Mouse (Mus musculus) limb, embryonic 12.5 days (tissue): ENCODE results near the gene Cyp20a1. TPM values are rescaled to one million over a fixed set of nuclear protein-coding genes. Genes with fewer than 3 reads are reported as not detected.

Experiments used
- ATAC-seq: fragments of 200-750 bp; cut with Nextera tagmentation; 2 replicates; pipeline ENCODE4 v1.8.0; 2017; ENCODE audit warnings: low read depth, moderate TSS enrichment; ENCODE audit not compliant: insufficient number of reproducible peaks, insufficient read depth, low FRiP score, low TSS enrichment
- H3K27ac ChIP-seq: fragments of 300-500 bp; sonication (generic); 2 replicates; pipeline ENCODE4 v1.5.1; 2016; ENCODE audit warnings: mild to moderate bottlenecking, moderate library complexity
- H3K27me3 ChIP-seq: fragments of 300-500 bp; sonication (generic); 2 replicates; pipeline ENCODE4 v1.6.1; 2016; ENCODE audit warnings: mild to moderate bottlenecking, moderate library complexity
- H3K36me3 ChIP-seq: fragments of 300-500 bp; sonication (generic); 2 replicates; pipeline ENCODE4 v1.6.1; 2016; ENCODE audit warnings: mild to moderate bottlenecking, moderate library complexity
- H3K4me1 ChIP-seq: fragments of 300-500 bp; sonication (generic); replicated peaks from 2 replicates; pipeline ENCODE4 v1.6.1; 2016
- H3K4me2 ChIP-seq: fragments of 300-500 bp; sonication (generic); 2 replicates; pipeline ENCODE4 v1.6.1; 2016; ENCODE audit warnings: mild to moderate bottlenecking, moderate library complexity
- H3K4me3 ChIP-seq: fragments of 300-500 bp; sonication (generic); replicated peaks from 2 replicates; pipeline ENCODE4 v1.5.1; 2016; ENCODE audit warnings: mild to moderate bottlenecking
- H3K9ac ChIP-seq: fragments of 300-500 bp; sonication (generic); replicated peaks from 2 replicates; pipeline ENCODE4 v1.6.1; 2016; ENCODE audit warnings: mild to moderate bottlenecking, moderate library complexity
- H3K9me3 ChIP-seq: fragments of 300-500 bp; sonication (generic); 2 replicates; pipeline ENCODE4 v1.6.1; 2016; ENCODE audit warnings: mild to moderate bottlenecking, moderate library complexity
- WGBS: fragments of 180-500 bp; shearing (Covaris S2); methylation state at CpG from one replicate; pipeline ENCODE4 v1.1.7; 2016; 5-methylcytosine and 5-hydroxymethylcytosine counted together
- polyA plus RNA-seq: library from polyadenylated mRNA; unstranded; fragments of >200 nt; fragmentation: Nextera tagmentation; extraction: Ambion mirVana; gene quantifications from 2 replicates; pipeline ENCODE4 v1.2.1, GENCODE M21; 2016

Gene Cyp20a1
- 20.0 and 23.9 TPM in 2 replicates for polyA plus RNA-seq

- Histone ChIP-seq H3K4me3 (peak within 1 kb of the TSS; percentile 63), H3K9ac (peak within 1 kb of the TSS; percentile 74), H3K36me3 (peaks cover 9% of the 10 kb centered on the region), H3K27ac (peak within 1 kb of the TSS; percentile 96), H3K4me1 (no peaks in the 10 kb centered on the region), H3K4me2 (peak within 1 kb of the TSS; percentile 70), H3K27me3 (no peaks in the 10 kb centered on the region), H3K9me3 (no peaks in the 10 kb centered on the region)
- 1% methylated on average over 60 of the region's 60 CpGs for WGBS
- ATAC-seq = peak; percentile 98
Measured at GRCm38 (mm10) chr1:60342808-60343629, at the start of gene Cyp20a1. Cyp20a1 (plus strand) TSS chr1:60343323.

DNA sequence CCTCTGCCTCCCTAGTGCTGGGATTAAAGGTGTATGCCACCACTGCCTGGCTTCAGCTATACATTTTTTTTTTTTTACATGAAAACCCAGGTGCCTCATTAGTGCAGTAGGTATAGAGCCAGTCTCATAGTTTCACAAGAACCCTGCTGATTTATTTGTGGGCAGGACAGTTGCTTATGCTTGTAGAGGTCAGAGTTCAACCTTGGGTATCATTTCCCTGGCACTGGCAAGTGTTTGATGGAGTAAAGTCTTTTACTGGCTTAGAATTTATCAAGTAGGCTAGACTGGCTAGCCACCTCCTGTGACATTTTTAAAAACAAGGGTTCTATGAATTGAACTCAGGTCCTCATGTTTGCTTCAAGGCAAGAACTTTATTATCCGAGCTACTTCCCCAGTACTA lies 49.2 kb upstream of the Cyp20a1 start:
- H3K9me3 ChIP-seq = no peaks in the 10 kb centered on the region
- no peak for ATAC-seq
- H3K27me3 ChIP-seq = no peaks in the 10 kb centered on the region
- no peak overlapping the region for H3K4me3 ChIP-seq
- no peaks in the 10 kb centered on the region for H3K4me1 ChIP-seq
- H3K4me2 ChIP-seq = no peak overlapping the region
- H3K36me3 ChIP-seq = peaks cover 55% of the 10 kb centered on the region
- WGBS = 66% methylated on average over 1 of the region's 1 CpGs
- H3K9ac ChIP-seq = no peak overlapping the region
- no peak overlapping the region for H3K27ac ChIP-seq

DNA sequence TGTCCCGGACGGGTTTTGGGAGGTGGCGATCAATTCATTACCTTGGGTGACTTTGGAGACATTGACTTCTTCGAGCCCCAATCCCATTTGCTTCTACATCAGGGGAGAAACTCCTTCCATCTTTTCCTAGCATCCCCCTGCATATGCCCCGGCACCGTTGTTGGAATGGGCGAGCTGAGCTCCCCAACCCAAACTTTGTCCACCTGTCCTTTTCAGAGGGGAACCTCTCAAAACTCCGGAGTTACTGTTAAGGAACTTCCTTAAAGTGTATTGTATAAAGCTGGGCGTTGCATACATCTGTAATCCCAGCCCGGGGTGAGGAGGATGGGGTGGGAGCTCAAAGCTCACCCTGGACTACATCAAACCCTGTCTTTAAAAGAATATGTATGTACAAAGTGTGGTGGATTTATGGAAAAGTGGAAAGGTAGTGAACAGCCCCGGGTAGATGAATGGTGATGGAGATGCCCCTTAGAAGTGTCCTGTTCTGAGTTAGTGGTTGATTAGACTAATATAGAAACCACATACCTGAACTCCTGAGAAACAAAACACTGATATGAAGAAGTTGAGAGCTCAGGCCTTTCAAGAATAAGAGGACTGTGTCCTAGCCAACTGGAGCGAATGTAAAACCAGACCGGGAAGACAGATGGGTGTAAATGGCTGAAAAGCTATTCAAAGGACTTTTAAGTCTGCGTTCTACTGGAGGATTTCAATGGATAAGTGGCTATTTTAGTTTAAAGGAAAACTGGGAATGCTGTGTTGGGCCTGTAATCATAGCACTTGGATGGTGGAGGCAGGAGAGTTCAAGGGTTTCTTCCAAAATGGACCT lies 720 bp downstream of the Cyp20a1 start:
- H3K36me3 ChIP-seq = peaks cover 5% of the 10 kb centered on the region
- 14% methylated on average over 14 of the region's 14 CpGs for WGBS
- H3K9me3 ChIP-seq = no peaks in the 10 kb centered on the region
- peak overlapping the region; percentile 70 for H3K4me2 ChIP-seq
- ATAC-seq = peak; percentile 21; the same call in 1 of the 2 replicates
- peak overlapping the region; percentile 96 for H3K27ac ChIP-seq
- peak overlapping the region; percentile 74 for H3K9ac ChIP-seq
- peak overlapping the region; percentile 63 for H3K4me3 ChIP-seq
- no peaks in the 10 kb centered on the region for H3K27me3 ChIP-seq
- no peaks in the 10 kb centered on the region for H3K4me1 ChIP-seq

DNA sequence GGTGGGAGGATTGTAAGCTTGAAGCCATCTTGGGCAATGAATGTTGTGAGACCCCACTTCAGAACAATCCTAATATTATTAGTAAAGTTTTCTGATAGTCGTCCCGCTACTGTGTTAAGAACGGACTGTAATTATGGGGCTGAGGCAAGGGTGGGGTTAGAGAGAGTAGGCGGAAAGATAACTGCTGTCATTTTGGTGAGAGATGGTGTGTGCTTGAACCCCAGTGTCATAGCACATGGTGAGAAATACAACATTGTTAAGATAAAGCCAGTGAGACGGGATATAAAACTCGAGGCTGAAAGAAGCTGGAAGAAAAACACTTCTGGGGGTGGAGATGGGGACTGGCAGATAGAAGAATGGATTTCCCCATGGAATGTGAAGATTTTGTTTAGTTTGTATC lies 1.5 kb downstream of the Cyp20a1 start:
- Histone ChIP-seq H3K9me3 (peaks cover 6% of the 10 kb centered on the region; the same call in 1 of the 2 replicates), H3K4me2 (no peak overlapping the region)
- 92% methylated on average over 6 of the region's 6 CpGs for WGBS

GRCm38 (mm10) chr1:60345712-60346111 lies 2.6 kb downstream of the Cyp20a1 start:
- peaks cover 14% of the 10 kb centered on the region; the same call in 1 of the 2 replicates for H3K9me3 ChIP-seq
- H3K4me2 ChIP-seq = no peak overlapping the region
- ATAC-seq = no peak
- WGBS = 64% methylated on average over 2 of the region's 2 CpGs
- no peaks in the 10 kb centered on the region for H3K4me1 ChIP-seq
- H3K27ac ChIP-seq = no peak overlapping the region
- no peaks in the 10 kb centered on the region for H3K27me3 ChIP-seq
- no peaks in the 10 kb centered on the region; the same call in 1 of the 2 replicates for H3K36me3 ChIP-seq
- no peak overlapping the region for H3K4me3 ChIP-seq
- no peak overlapping the region for H3K9ac ChIP-seq

More for the DNA sequence above, 1.5 kb downstream of the Cyp20a1 start:
- H3K27ac ChIP-seq = no peak overlapping the region
- H3K4me1 ChIP-seq = no peaks in the 10 kb centered on the region
- H3K4me3 ChIP-seq = no peak overlapping the region
- no peaks in the 10 kb centered on the region for H3K27me3 ChIP-seq
- H3K36me3 ChIP-seq = no peaks in the 10 kb centered on the region; the same call in 1 of the 2 replicates
- H3K9ac ChIP-seq = no peak overlapping the region
- no peak for ATAC-seq

DNA sequence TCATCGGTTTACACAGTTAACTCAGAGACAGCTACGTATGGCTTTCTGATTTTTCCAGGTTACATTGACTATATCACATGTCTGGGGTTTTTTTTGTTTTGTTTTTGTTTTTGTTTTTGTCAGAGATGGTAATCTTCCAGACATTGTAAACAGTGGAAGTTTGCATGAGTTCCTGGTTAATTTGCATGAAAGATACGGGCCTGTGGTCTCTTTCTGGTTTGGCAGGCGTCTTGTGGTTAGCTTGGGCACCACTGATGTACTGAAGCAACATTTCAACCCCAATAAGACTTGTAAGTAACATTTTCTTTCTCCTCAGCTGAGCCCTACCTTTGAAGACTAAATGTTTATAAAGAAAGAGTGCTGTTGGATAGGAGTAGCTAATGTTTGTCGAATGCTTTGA lies 9.7 kb downstream of the Cyp20a1 start:
- 92% methylated on average over 5 of the region's 5 CpGs for WGBS
- Histone ChIP-seq H3K9ac (no peak overlapping the region), H3K36me3 (peaks cover 28% of the 10 kb centered on the region), H3K27ac (no peak overlapping the region), H3K9me3 (peaks cover 14% of the 10 kb centered on the region; the same call in 1 of the 2 replicates), H3K4me3 (no peak overlapping the region), H3K4me2 (no peak overlapping the region), H3K27me3 (no peaks in the 10 kb centered on the region), H3K4me1 (no peaks in the 10 kb centered on the region)
- ATAC-seq = no peak

- H3K27ac ChIP-seq = no peak overlapping the region
- no peak for ATAC-seq
Measured at GRCm38 (mm10) chr1:60361626-60362025, 18.5 kb downstream of the Cyp20a1 start.

GRCm38 (mm10) chr1:60376556-60376955 lies 33.4 kb downstream of the Cyp20a1 start:
- peaks cover 42% of the 10 kb centered on the region for H3K36me3 ChIP-seq
- H3K4me2 ChIP-seq = no peak overlapping the region
- no peak for ATAC-seq
- no peak overlapping the region for H3K27ac ChIP-seq
- H3K9me3 ChIP-seq = no peaks in the 10 kb centered on the region
- no peak overlapping the region for H3K9ac ChIP-seq
- H3K4me3 ChIP-seq = no peak overlapping the region
- H3K27me3 ChIP-seq = no peaks in the 10 kb centered on the region
- H3K4me1 ChIP-seq = no peaks in the 10 kb centered on the region
- 80% methylated on average over 1 of the region's 1 CpGs for WGBS

More at GRCm38 (mm10) chr1:60361626-60362025, 18.5 kb downstream of the Cyp20a1 start:
- H3K4me3 ChIP-seq = no peak overlapping the region
- no peak overlapping the region for H3K9ac ChIP-seq
- WGBS = 94% methylated on average over 1 of the region's 1 CpGs
- no peak overlapping the region for H3K4me2 ChIP-seq
- no peaks in the 10 kb centered on the region for H3K4me1 ChIP-seq
- H3K27me3 ChIP-seq = no peaks in the 10 kb centered on the region
- no peaks in the 10 kb centered on the region for H3K9me3 ChIP-seq
- peaks cover 28% of the 10 kb centered on the region for H3K36me3 ChIP-seq

GRCm38 (mm10) chr1:60381910-60382309 lies 38.8 kb downstream of the Cyp20a1 start:
- Histone ChIP-seq H3K4me3 (no peak overlapping the region), H3K9ac (no peak overlapping the region), H3K4me1 (no peaks in the 10 kb centered on the region), H3K27me3 (no peaks in the 10 kb centered on the region), H3K36me3 (peaks cover 36% of the 10 kb centered on the region), H3K4me2 (no peak overlapping the region), H3K9me3 (no peaks in the 10 kb centered on the region), H3K27ac (no peak overlapping the region)
- 90% methylated on average over 3 of the region's 3 CpGs for WGBS
- ATAC-seq = no peak

DNA sequence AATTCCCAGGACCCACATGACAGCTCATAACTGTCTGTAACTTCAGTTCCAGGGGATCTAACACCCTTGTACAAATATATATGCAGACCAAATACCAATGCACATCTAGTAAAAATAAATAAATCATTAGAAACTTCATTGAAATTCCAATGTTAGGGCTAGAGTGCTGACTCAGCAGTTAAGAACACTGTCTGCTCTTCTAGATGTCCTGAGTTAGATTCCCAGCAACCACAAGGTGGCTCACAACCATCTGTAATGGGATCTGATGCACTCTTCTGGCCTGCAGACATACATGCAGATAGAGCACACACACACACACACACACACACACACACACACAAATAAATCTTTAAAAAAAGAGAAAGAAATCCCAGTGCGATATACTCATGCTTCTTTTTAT lies 61.7 kb downstream of the Cyp20a1 start:
- Histone ChIP-seq H3K4me3 (no peak overlapping the region), H3K27me3 (no peaks in the 10 kb centered on the region), H3K27ac (no peak overlapping the region), H3K4me1 (0 out of 2 replicates have a peak, but pooled peaks cover 5% of the 10 kb centered on the region), H3K36me3 (no peaks in the 10 kb centered on the region), H3K9ac (no peak overlapping the region), H3K4me2 (no peak overlapping the region), H3K9me3 (no peaks in the 10 kb centered on the region)
- ATAC-seq = no peak
- 89% methylated on average over 1 of the region's 1 CpGs for WGBS
